Mouse (Mus musculus) erythroblast, embryonic 14.5 days (primary cell): ENCODE data around the gene Spata2. TPM values are rescaled to one million over a fixed set of nuclear protein-coding genes. Genes with fewer than 3 reads are reported as not detected.
A peak's percentile ranks its signal among the peaks of the same experiment; 100 is the strongest.

Source experiments
- H3K27me3 ChIP-seq: 2 replicates; pipeline ENCODE4 v1.6.1; 2012; ENCODE audit warnings: inconsistent platforms; ENCODE audit not compliant: control insufficient read depth
- H3K36me3 ChIP-seq: 2 replicates; pipeline ENCODE4 v1.6.1; 2012; ENCODE audit warnings: mild to moderate bottlenecking, inconsistent platforms; ENCODE audit not compliant: control insufficient read depth
- H3K4me1 ChIP-seq: 2 replicates; pipeline ENCODE4 v1.6.1; 2012; ENCODE audit warnings: inconsistent platforms; ENCODE audit not compliant: control insufficient read depth
- H3K4me3 ChIP-seq: replicated peaks from 2 replicates; pipeline ENCODE3; 2012; ENCODE audit warnings: moderate library complexity, mild to moderate bottlenecking, inconsistent platforms
- H3K9me3 ChIP-seq: 2 replicates; pipeline ENCODE4 v1.6.1; 2012; ENCODE audit warnings: low read length, inconsistent platforms, mixed read lengths; ENCODE audit not compliant: control insufficient read depth
- GATA1 ChIP-seq: IDR thresholded peaks from 2 replicates; pipeline ENCODE4 v1.6.1; 2012; ENCODE audit warnings: low read length, inconsistent platforms, mixed read lengths
- TAL1 ChIP-seq: IDR thresholded peaks from 3 replicates; pipeline ENCODE4 v1.6.1; 2012; ENCODE audit warnings: low read length, inconsistent platforms, mixed read lengths
- polyA plus RNA-seq: library from polyadenylated mRNA; stranded (reverse); fragments of >175 nt; gene quantifications from 2 replicates; pipeline ENCODE4 v1.2.3, GENCODE M21; 2012

The Spata2 gene
- 2.4 and 2.5 TPM in 2 replicates for polyA plus RNA-seq

- Histone ChIP-seq H3K4me3 (peak within 1 kb of the TSS; percentile 100), H3K36me3 (peaks cover 10% of the 10 kb centered on the region), H3K27me3 (no peaks in the 10 kb centered on the region), H3K9me3 (no peaks in the 10 kb centered on the region), H3K4me1 (peaks cover 33% of the 10 kb centered on the region)
- TF ChIP-seq GATA1 (no peak), TAL1 (no peak)
These were observed at the start of gene Spata2 for GRCm38 (mm10) chr2:167492713-167493636. TSS of gene Spata2 (minus strand) at chr2:167492887.

GRCm38 (mm10) chr2:167542361-167542760 is 49.7 kb upstream of the Spata2 start:
- H3K36me3 ChIP-seq: no peaks in the 10 kb centered on the region; the same call in 1 of the 2 replicates
- peaks cover 7% of the 10 kb centered on the region for H3K4me1 ChIP-seq
- no peaks in the 10 kb centered on the region; the same call in 1 of the 2 replicates for H3K9me3 ChIP-seq
- peaks cover 46% of the 10 kb centered on the region for H3K27me3 ChIP-seq
- H3K4me3 ChIP-seq: no peak overlapping the region
- no peak for TF ChIP-seq GATA1
- TF ChIP-seq TAL1: no peak

GRCm38 (mm10) chr2:167541761-167542160 is 49.1 kb upstream of the Spata2 start:
- TF ChIP-seq GATA1 (no peak), TAL1 (no peak)
- H3K4me1 ChIP-seq: peaks cover 7% of the 10 kb centered on the region
- H3K27me3 ChIP-seq: peaks cover 52% of the 10 kb centered on the region
- no peaks in the 10 kb centered on the region; the same call in 1 of the 2 replicates for H3K9me3 ChIP-seq
- no peak overlapping the region for H3K4me3 ChIP-seq
- no peaks in the 10 kb centered on the region; the same call in 1 of the 2 replicates for H3K36me3 ChIP-seq

- no peak for TF ChIP-seq TAL1
- TF ChIP-seq GATA1: no peak
- Histone ChIP-seq H3K4me3 (no peak overlapping the region), H3K36me3 (no peaks in the 10 kb centered on the region; the same call in 1 of the 2 replicates), H3K27me3 (peaks cover 56% of the 10 kb centered on the region), H3K4me1 (peaks cover 10% of the 10 kb centered on the region), H3K9me3 (no peaks in the 10 kb centered on the region; the same call in 1 of the 2 replicates)
These were observed 48.6 kb upstream of the Spata2 start for GRCm38 (mm10) chr2:167541324-167541723.

- Histone ChIP-seq H3K4me3 (no peak overlapping the region), H3K9me3 (no peaks in the 10 kb centered on the region; the same call in 1 of the 2 replicates), H3K4me1 (peaks cover 10% of the 10 kb centered on the region), H3K27me3 (peaks cover 63% of the 10 kb centered on the region), H3K36me3 (no peaks in the 10 kb centered on the region; the same call in 1 of the 2 replicates)
- TF ChIP-seq TAL1 (no peak), GATA1 (no peak)
These were observed 47.9 kb upstream of the Spata2 start for GRCm38 (mm10) chr2:167540477-167541110.

GRCm38 (mm10) chr2:167539536-167540476 is 47.1 kb upstream of the Spata2 start:
- Histone ChIP-seq H3K27me3 (peaks cover 70% of the 10 kb centered on the region), H3K4me3 (no peak overlapping the region), H3K36me3 (no peaks in the 10 kb centered on the region; the same call in 1 of the 2 replicates), H3K4me1 (peaks cover 10% of the 10 kb centered on the region), H3K9me3 (no peaks in the 10 kb centered on the region; the same call in 1 of the 2 replicates)
- no peak for TF ChIP-seq TAL1
- TF ChIP-seq GATA1: no peak

- Histone ChIP-seq H3K4me3 (peak overlapping the region; percentile 43), H3K36me3 (no peaks in the 10 kb centered on the region; the same call in 1 of the 2 replicates), H3K4me1 (peaks cover 10% of the 10 kb centered on the region), H3K27me3 (peaks cover 73% of the 10 kb centered on the region), H3K9me3 (no peaks in the 10 kb centered on the region; the same call in 1 of the 2 replicates)
- TF ChIP-seq TAL1: no peak
- no peak for TF ChIP-seq GATA1
These were observed 46.1 kb upstream of the Spata2 start for GRCm38 (mm10) chr2:167538671-167539306.
